Mouse (Mus musculus) myocyte (in vitro differentiated cells): ENCODE data around the gene Acp5.

Experiments
- CEBPB ChIP-seq: IDR thresholded peaks from 2 replicates; pipeline ENCODE4 v1.6.1; 2011; ENCODE audit warnings: mild to moderate bottlenecking, moderate library complexity; ENCODE audit not compliant: poor library complexity, insufficient read depth, severe bottlenecking
- E2F4 ChIP-seq: IDR thresholded peaks from one replicate; pipeline ENCODE4 v1.6.1; 2011; ENCODE audit warnings: mild to moderate bottlenecking, control low read depth, moderate library complexity; ENCODE audit not compliant: insufficient read depth
- MYOD1 ChIP-seq, 3 experiments: IDR thresholded peaks; one replicate each; pipeline ENCODE4 v1.6.1; 2011; ENCODE audit warnings: control low read depth in 2 of 3, low read depth in 2 of 3, mild to moderate bottlenecking in 2 of 3, moderate library complexity in 1 of 3; ENCODE audit not compliant: insufficient read length in 2 of 3, control insufficient read depth in 1 of 3
- POLR2A ChIP-seq: IDR thresholded peaks from one replicate; pipeline ENCODE4 v1.6.1; 2011; ENCODE audit warnings: low read depth, mild to moderate bottlenecking, control low read depth, moderate library complexity; ENCODE audit not compliant: insufficient read length
- POLR2AphosphoS2 ChIP-seq: IDR thresholded peaks from one replicate; pipeline ENCODE4 v1.6.1; 2011; ENCODE audit warnings: low read depth, control low read depth; ENCODE audit not compliant: insufficient read length
- TCF12 ChIP-seq: IDR thresholded peaks from one replicate; pipeline ENCODE4 v1.6.1; 2011; ENCODE audit warnings: mild to moderate bottlenecking, control low read depth; ENCODE audit not compliant: poor library complexity, insufficient read depth, severe bottlenecking
- TCF3 ChIP-seq: IDR thresholded peaks from one replicate; pipeline ENCODE4 v1.6.1; 2011; ENCODE audit warnings: low read depth, control low read depth; ENCODE audit not compliant: insufficient read length

DNA sequence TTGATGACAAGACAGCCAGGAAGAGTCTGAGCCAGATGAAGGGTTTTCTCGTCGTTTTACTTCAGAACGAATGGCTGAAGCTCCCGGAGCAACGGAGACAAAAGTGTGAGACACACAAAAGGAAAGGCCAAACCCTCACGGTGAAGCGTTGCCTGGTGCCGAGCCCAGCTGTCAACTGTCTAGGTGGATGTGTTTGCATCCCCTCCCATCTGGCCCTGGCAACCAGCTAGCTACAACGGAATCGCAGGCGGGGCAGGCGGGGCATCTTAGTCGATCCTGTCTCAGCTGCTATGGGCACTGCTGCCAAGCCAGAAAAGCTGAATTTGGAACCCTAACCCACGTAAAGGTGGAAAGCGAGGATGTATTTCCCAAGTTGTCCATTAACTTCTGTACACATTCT lies 19.4 kb downstream of the Acp5 start:
- TF ChIP-seq TCF12 (no peak), TCF3 (no peak), POLR2A (no peak), MYOD1 (IDR thresholded peaks at IDR 0.05; ENCODE audit: control insufficient read depth in 1 of 3, insufficient read length in 2 of 3, low read depth in 2 of 3) (no peak), POLR2AphosphoS2 (no peak), E2F4 (no peak), CEBPB (no peak)
